Mouse (Mus musculus) thymus, adult 2 months (tissue): ENCODE measurements around the gene Zcchc14. TPM values are rescaled to one million over a fixed set of nuclear protein-coding genes. Genes with fewer than 3 reads are reported as not detected.

ENCODE experiments used
- DNase-seq: peaks from one replicate; pipeline ENCODE4 v3.0.0; 2021
- H3K27ac ChIP-seq: fragments of 200-500 bp; 2 replicates; pipeline ENCODE4 v1.5.1; 2012; ENCODE audit warnings: low read length, control low read depth; ENCODE audit not compliant: control insufficient read depth, insufficient read depth
- H3K27me3 ChIP-seq: fragments of 200-500 bp; 2 replicates; pipeline ENCODE4 v1.6.1; 2012; ENCODE audit warnings: mild to moderate bottlenecking, low read length, moderate library complexity, mixed read lengths; ENCODE audit not compliant: control insufficient read depth, insufficient read depth
- H3K36me3 ChIP-seq: fragments of 200-500 bp; 2 replicates; pipeline ENCODE4 v1.6.1; 2012; ENCODE audit warnings: mild to moderate bottlenecking, low read length, moderate library complexity; ENCODE audit not compliant: control insufficient read depth, insufficient read depth
- H3K4me1 ChIP-seq: fragments of 200-500 bp; replicated peaks from 2 replicates; pipeline ENCODE4 v1.6.1; 2012; ENCODE audit warnings: low read length; ENCODE audit not compliant: control insufficient read depth, insufficient read depth
- H3K4me3 ChIP-seq: fragments of 200-500 bp; 2 replicates; pipeline ENCODE4 v1.5.1; 2012; ENCODE audit warnings: mild to moderate bottlenecking, low read length, control low read depth, moderate library complexity; ENCODE audit not compliant: control insufficient read depth, insufficient read depth
- CTCF ChIP-seq: fragments of 200-500 bp; IDR thresholded peaks from 2 replicates; pipeline ENCODE4 v1.5.1; 2012; ENCODE audit warnings: mild to moderate bottlenecking, control low read depth, low read length, moderate library complexity, borderline replicate concordance; ENCODE audit not compliant: control insufficient read depth, poor library complexity, insufficient read depth; ENCODE audit errors: extremely low read depth
- POLR2A ChIP-seq: fragments of 200-500 bp; IDR thresholded peaks from 2 replicates; pipeline ENCODE4 v1.6.1; 2012; ENCODE audit warnings: mild to moderate bottlenecking, low read length, control low read depth, moderate library complexity; ENCODE audit not compliant: control insufficient read depth, poor library complexity, insufficient read depth; ENCODE audit errors: extremely low read depth
- WGBS: fragments of 180-500 bp; shearing (Covaris S2); methylation state at CpG from one replicate; pipeline ENCODE4 v1.1.7; 2018; 5-methylcytosine and 5-hydroxymethylcytosine counted together
- polyA plus RNA-seq: library from polyadenylated mRNA; depleted of rRNA; stranded (reverse); fragments of >200 nt; gene quantifications from 2 replicates; pipeline ENCODE4 v1.2.3, GENCODE M21; 2012

Gene Zcchc14
- polyA plus RNA-seq, 1 experiment, result 6.5 TPM

- TF ChIP-seq POLR2A (no peak), CTCF (no peak)
- Histone ChIP-seq H3K4me3 (no peak overlapping the region), H3K27me3 (no peaks in the 10 kb centered on the region)
Observed at GRCm38 (mm10) chr8:121678696-121679095, 26.0 kb upstream of the Zcchc14 start.

DNA sequence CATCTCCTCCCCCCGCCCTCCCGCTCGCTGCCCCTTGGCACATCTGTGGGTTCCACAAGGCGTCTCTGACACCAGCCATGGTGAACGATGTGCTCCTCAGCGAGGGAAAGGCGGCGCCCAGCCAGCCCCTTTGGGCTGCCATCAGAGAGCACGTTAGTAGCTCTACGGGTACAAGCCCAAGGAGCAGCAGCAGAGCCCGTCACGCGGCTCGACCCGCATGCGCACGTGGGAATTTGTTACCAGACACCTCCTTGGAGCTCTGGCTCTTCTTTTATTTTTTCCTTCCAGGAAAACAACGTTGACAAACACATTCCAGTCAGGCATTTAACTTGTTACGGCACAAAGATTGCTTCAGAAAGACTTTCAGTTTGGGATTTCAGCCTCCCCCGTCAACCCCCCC is 23.0 kb upstream of the Zcchc14 start:
- Histone ChIP-seq H3K36me3 (no peaks in the 10 kb centered on the region), H3K27me3 (no peaks in the 10 kb centered on the region), H3K4me3 (no peak overlapping the region), H3K4me1 (no peaks in the 10 kb centered on the region), H3K27ac (no peak overlapping the region)
- WGBS, result 63% methylated on average over 20 of the region's 20 CpGs
- TF ChIP-seq CTCF, result no peak
- no peak for TF ChIP-seq POLR2A
- no peak for DNase-seq

More at GRCm38 (mm10) chr8:121678696-121679095, 26.0 kb upstream of the Zcchc14 start:
- 81% methylated on average over 5 of the region's 5 CpGs for WGBS
- Histone ChIP-seq H3K27ac (no peak overlapping the region), H3K36me3 (no peaks in the 10 kb centered on the region), H3K4me1 (no peaks in the 10 kb centered on the region)
- no peak for DNase-seq

- TF ChIP-seq CTCF (no peak), POLR2A (no peak)
- 83% methylated on average over 3 of the region's 3 CpGs for WGBS
- no peaks in the 10 kb centered on the region for H3K4me1 ChIP-seq
Observed at GRCm38 (mm10) chr8:121675161-121675560, 22.5 kb upstream of the Zcchc14 start.

GRCm38 (mm10) chr8:121674524-121674923 is 21.8 kb upstream of the Zcchc14 start:
- DNase-seq, result no peak
- Histone ChIP-seq H3K27me3 (no peaks in the 10 kb centered on the region; the same call in 1 of the 2 replicates), H3K27ac (no peak overlapping the region), H3K4me1 (no peaks in the 10 kb centered on the region), H3K36me3 (no peaks in the 10 kb centered on the region), H3K4me3 (no peak overlapping the region)
- 69% methylated on average over 5 of the region's 5 CpGs for WGBS
- TF ChIP-seq POLR2A (no peak), CTCF (no peak)

More at GRCm38 (mm10) chr8:121675161-121675560, 22.5 kb upstream of the Zcchc14 start:
- Histone ChIP-seq H3K36me3 (no peaks in the 10 kb centered on the region), H3K4me3 (no peak overlapping the region), H3K27ac (no peak overlapping the region), H3K27me3 (no peaks in the 10 kb centered on the region)
- no peak for DNase-seq

GRCm38 (mm10) chr8:121673917-121674316 is 21.2 kb upstream of the Zcchc14 start:
- WGBS, result 77% methylated on average over 5 of the region's 5 CpGs
- H3K27ac ChIP-seq, result no peak overlapping the region
- no peaks in the 10 kb centered on the region for H3K36me3 ChIP-seq
- no peaks in the 10 kb centered on the region; the same call in 1 of the 2 replicates for H3K27me3 ChIP-seq
- H3K4me3 ChIP-seq, result no peak overlapping the region
- no peak for DNase-seq
- no peak for TF ChIP-seq POLR2A
- TF ChIP-seq CTCF, result no peak
- no peaks in the 10 kb centered on the region for H3K4me1 ChIP-seq

GRCm38 (mm10) chr8:121673153-121673552 is 20.5 kb upstream of the Zcchc14 start:
- H3K4me1 ChIP-seq, result no peaks in the 10 kb centered on the region
- DNase-seq, result no peak
- WGBS, result 67% methylated on average over 4 of the region's 4 CpGs
- H3K27ac ChIP-seq, result no peak overlapping the region
- H3K4me3 ChIP-seq, result no peak overlapping the region
- no peak for TF ChIP-seq POLR2A
- TF ChIP-seq CTCF, result no peak
- H3K27me3 ChIP-seq, result no peaks in the 10 kb centered on the region; the same call in 1 of the 2 replicates
- no peaks in the 10 kb centered on the region for H3K36me3 ChIP-seq

DNA sequence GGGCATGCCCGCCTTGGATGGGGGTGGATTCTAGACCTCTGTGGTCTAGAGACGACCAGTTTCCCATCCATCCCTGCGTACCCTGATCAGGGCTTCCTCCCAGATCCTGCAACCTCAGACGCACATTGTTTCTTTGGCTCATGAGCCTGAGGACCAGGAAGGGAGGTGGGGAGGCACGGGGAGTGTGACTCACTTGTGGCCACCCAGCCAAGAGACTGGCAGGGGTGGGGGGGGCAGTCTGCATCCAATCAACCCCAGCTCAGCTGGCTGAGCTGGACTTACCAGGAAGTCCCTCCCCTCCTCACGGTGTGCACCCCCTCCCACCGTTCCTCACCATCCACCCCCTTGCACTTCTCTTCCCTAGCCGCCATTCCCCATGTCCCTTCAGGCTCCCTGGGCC is 16.5 kb upstream of the Zcchc14 start:
- TF ChIP-seq CTCF (no peak), POLR2A (no peak)
- 17% methylated on average over 8 of the region's 8 CpGs for WGBS
- Histone ChIP-seq H3K4me3 (no peak overlapping the region), H3K27ac (no peak overlapping the region), H3K27me3 (no peaks in the 10 kb centered on the region; the same call in 1 of the 2 replicates), H3K4me1 (no peaks in the 10 kb centered on the region), H3K36me3 (no peaks in the 10 kb centered on the region)
- no peak for DNase-seq
